Mouse (Mus musculus) B cell, adult 2 months (primary cell): ENCODE measurements around the gene Smarcc2.

Experiments used
- DNase-seq, 2 experiments: peaks; one replicate each; pipeline ENCODE4 v3.0.0; 2022

The Smarcc2 gene

GRCm38 (mm10) chr10:128458719-128459408, at the start of gene Smarcc2:
TSS of gene Smarcc2 (plus strand) at chr10:128459248.
- DNase-seq = peak; percentile 83 to 88

GRCm38 (mm10) chr10:128409692-128410559, 49.1 kb upstream of the Smarcc2 start:
- peak; percentile 96 to 97 for DNase-seq

GRCm38 (mm10) chr10:128410560-128410845, 48.5 kb upstream of the Smarcc2 start:
- peak; percentile 15 to 21 for DNase-seq

GRCm38 (mm10) chr10:128411211-128412054, 47.6 kb upstream of the Smarcc2 start, which contains the start of the genes Nabp2 and Rnf41:
TSS of gene Nabp2 (minus strand) at chr10:128411492.
TSS of gene Rnf41 (plus strand) at chr10:128411657.
- DNase-seq = peak; percentile 98

- DNase-seq = peak in 1 of 2 experiments; percentile 25
These were observed 47.0 kb upstream of the Smarcc2 start for GRCm38 (mm10) chr10:128412055-128412381.

- DNase-seq = no peak
These were observed 46.5 kb upstream of the Smarcc2 start for GRCm38 (mm10) chr10:128412558-128412957.

- DNase-seq = no peak
These were observed 46.0 kb upstream of the Smarcc2 start for GRCm38 (mm10) chr10:128413076-128413475.

- DNase-seq = no peak
These were observed 44.2 kb upstream of the Smarcc2 start for GRCm38 (mm10) chr10:128414848-128415247.

- DNase-seq = no peak
These were observed 36.6 kb upstream of the Smarcc2 start for GRCm38 (mm10) chr10:128422426-128422825.

GRCm38 (mm10) chr10:128424604-128425003, 34.4 kb upstream of the Smarcc2 start:
- peak; percentile 57 for DNase-seq

GRCm38 (mm10) chr10:128425260-128425659, 33.8 kb upstream of the Smarcc2 start:
- no peak for DNase-seq

GRCm38 (mm10) chr10:128429052-128429451, 30.0 kb upstream of the Smarcc2 start:
- DNase-seq = no peak

- no peak for DNase-seq
These were observed 29.6 kb upstream of the Smarcc2 start for GRCm38 (mm10) chr10:128429454-128429853.

GRCm38 (mm10) chr10:128433417-128433816, 25.6 kb upstream of the Smarcc2 start:
- DNase-seq = no peak

- peak; percentile 72 for DNase-seq
These were observed 24.4 kb upstream of the Smarcc2 start for GRCm38 (mm10) chr10:128434681-128435080.

GRCm38 (mm10) chr10:128435186-128435823, 23.7 kb upstream of the Smarcc2 start:
- peak; percentile 70 to 75 for DNase-seq

- no peak for DNase-seq
These were observed 23.2 kb upstream of the Smarcc2 start for GRCm38 (mm10) chr10:128435873-128436272.

- DNase-seq = peak in 1 of 2 experiments; percentile 14
These were observed 22.7 kb upstream of the Smarcc2 start for GRCm38 (mm10) chr10:128436376-128436775.

GRCm38 (mm10) chr10:128438675-128439279, 20.3 kb upstream of the Smarcc2 start:
- peak; percentile 75 to 79 for DNase-seq

GRCm38 (mm10) chr10:128440407-128440806, 18.6 kb upstream of the Smarcc2 start:
- DNase-seq = peak; percentile 51 to 55

GRCm38 (mm10) chr10:128441324-128442119, 17.5 kb upstream of the Smarcc2 start:
- DNase-seq = no peak
